Mouse (Mus musculus) G1E (cell line): Measurements from ENCODE around the gene Gm4756.

Experiments used
- CTCF ChIP-seq: IDR thresholded peaks from 2 replicates; pipeline ENCODE4 v1.5.1; 2012; ENCODE audit warnings: low read depth, low read length, inconsistent platforms, mixed read lengths
- GATA1 ChIP-seq: IDR thresholded peaks from 2 replicates; pipeline ENCODE4 v1.6.1; 2012; ENCODE audit warnings: borderline replicate concordance, low read length, inconsistent platforms, mixed read lengths
- GATA2 ChIP-seq: IDR thresholded peaks from 2 replicates; pipeline ENCODE4 v1.6.1; 2012; ENCODE audit warnings: low read depth, low read length, inconsistent platforms, borderline replicate concordance
- POLR2AphosphoS5 ChIP-seq: IDR thresholded peaks from 2 replicates; pipeline ENCODE4 v1.6.1; 2012; ENCODE audit warnings: low read depth, low read length, inconsistent platforms; ENCODE audit not compliant: insufficient replicate concordance
- TAL1 ChIP-seq: conservative IDR thresholded peaks from 2 replicates; pipeline ENCODE4 v1.6.1; 2012; ENCODE audit warnings: low read depth, low read length, inconsistent platforms, mixed read lengths

DNA sequence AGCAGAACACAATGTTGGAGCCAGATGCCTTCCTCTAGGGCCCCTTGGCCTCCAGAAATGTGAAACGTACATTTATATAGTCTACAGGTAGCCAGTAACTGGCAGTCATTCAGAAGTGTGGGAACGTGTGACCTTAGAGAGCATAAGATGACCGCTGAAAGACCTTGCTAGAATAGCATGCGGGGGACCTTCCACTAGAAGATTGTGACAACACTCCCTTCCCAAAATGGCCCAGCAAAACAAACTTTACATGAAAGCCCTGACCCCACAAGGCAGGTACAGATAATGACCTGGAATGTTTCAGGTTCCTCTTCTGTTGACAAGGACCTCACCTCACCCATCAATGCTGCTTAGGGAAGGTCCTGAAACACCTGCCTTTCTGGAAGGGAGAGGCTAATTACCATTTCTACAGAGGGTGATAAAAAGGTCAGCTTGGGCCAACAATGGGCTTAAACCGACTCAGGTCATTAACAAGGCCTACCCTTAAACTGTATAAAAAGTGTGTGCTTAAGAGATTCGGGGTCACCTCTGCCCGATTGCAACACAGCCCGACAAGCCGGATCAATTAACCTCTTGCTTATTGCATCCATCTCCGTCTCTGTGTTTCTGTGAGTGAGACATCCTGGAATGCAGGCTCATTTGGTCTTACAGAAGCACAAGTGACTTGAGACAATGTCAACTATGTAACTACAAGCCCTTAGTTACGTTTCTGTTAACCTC, at the start of gene Gm4756:
- TF ChIP-seq CTCF (no peak), POLR2AphosphoS5 (no peak), GATA1 (no peak), TAL1 (no peak), GATA2 (no peak)
